Mouse (Mus musculus) megakaryocyte, adult 5-6 weeks (primary cell): ENCODE measurements around the gene Zfp462. TPM values are rescaled to one million over a fixed set of nuclear protein-coding genes. Genes with fewer than 3 reads are reported as not detected.

Experiments
- ATAC-seq: 2 replicates; pipeline ENCODE4 v1.8.0; 2016; ENCODE audit warnings: mild to moderate bottlenecking, inconsistent platforms; ENCODE audit not compliant: poor library complexity, severe bottlenecking
- total RNA-seq, 2 experiments: library from RNA; stranded (forward) in 1 of 2; stranded (reverse) in 1 of 2; fragments of 153-499, 151-499 nt in 1 of 2; fragments of 221-1000, 200-1000 nt in 1 of 2; gene quantifications; 2 replicates each; pipeline versions ENCODE4 v1.2.3 to v1.2.4; 2015 to 2017

Zfp462 gene
- total RNA-seq, 2 experiments from 2014 or later, result 0.04 TPM; not detected in 1

- ATAC-seq, result peak; percentile 51
These were observed 153.5 kb downstream of the Zfp462 start for GRCm38 (mm10) chr4:55098366-55098765.

DNA sequence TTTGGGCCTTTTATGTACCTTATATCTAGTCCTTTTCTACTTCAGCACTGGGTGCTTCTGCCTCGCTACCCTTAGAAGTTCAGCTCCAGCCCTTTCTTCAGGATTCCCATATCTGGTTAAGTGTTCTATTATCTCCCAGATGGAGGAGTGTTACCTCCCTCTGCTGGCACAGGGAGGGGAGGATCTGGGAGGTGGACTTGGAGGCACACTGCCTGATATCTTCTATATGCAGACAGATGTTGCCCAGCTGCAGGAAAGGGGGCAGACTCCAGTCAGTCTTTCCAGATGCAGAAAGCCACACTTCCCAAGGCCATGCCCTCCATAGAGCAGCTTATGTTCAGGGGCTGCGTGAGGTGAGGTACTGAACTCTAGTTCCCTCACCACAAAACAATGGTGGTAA, 156.0 kb downstream of the Zfp462 start:
- ATAC-seq, result no peak

DNA sequence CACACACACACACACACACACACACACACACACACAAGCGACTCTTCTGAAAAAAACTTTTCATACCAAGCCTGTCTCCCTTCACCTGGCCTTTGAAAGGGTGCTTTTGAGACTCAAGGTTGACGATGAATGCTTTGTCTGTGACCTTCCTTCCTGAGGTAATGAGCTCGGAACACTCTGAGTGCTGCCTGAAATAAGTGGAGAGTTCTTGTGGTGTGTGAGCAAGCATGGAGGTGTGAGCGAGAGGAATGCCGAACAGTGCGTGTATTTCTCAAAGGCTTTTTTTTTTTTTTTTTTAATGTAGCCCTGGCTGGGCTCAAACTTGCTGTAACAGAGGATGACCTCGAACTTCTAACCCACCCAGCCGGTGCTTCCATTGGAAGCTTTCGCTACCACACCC, 156.8 kb downstream of the Zfp462 start:
- ATAC-seq, result no peak

DNA sequence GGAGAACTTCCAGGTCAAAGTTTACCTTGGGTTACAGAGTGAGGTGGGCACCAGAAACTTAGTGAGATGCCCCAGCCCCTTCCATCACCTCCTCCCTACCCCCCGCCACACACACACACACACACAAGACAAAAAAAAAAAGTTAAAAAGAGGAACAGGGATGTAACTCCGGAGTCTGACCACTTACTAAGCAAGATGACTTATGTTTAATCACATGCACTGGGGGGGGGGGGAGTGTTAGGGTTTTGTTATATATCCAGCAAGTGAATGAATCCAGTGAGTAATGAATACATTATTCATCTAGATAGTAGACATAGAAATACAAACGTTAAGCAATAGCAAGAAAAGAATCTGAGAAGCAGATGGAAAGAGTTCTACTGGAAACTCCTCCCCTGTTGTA, 157.5 kb downstream of the Zfp462 start:
- no peak for ATAC-seq

DNA sequence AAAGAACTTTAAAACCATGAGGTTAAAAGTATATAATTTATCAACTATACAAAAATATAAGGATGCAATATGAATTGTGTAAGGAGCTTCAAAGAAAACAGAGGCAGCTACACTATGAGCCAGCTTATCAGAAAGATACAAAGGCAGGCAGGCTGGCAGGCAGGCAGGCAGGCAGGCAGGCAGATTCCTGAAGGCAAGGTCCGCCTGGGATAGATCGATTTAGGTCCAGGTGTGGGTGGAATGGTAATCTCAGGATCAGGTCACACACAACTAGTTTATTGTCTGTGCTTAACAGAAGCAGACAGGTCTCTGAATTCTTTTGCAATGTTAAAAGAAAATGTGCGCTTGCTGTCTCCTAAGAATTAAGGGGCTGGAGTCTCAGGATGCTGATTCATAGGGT, 158.7 kb downstream of the Zfp462 start:
- no peak for ATAC-seq

GRCm38 (mm10) chr4:55117839-55118487, 173.1 kb downstream of the Zfp462 start:
- ATAC-seq, result peak; percentile 81

DNA sequence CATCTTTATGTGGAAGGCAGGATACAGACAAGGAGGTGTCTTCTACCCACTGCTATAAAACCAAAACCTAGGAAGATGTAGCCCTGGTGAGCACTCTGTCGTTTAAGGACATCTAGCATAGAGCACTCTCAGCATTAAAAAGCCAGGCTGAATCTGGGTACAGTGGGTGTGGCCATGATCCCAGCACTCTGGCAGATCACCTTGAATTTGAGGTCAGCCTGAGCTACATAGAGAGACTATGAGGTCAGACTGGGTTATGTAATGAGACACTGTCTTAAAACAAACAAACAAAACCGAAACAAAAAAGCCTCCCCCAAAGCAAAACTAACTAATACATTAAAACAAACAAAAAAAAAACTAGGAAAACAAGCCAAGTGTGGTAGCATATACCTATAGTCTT, 176.3 kb downstream of the Zfp462 start:
- ATAC-seq, result no peak

- no peak for ATAC-seq
These were observed 177.1 kb downstream of the Zfp462 start for GRCm38 (mm10) chr4:55121952-55122351.

GRCm38 (mm10) chr4:55124126-55124525, 179.3 kb downstream of the Zfp462 start:
- no peak for ATAC-seq

- ATAC-seq, result no peak
These were observed 180.3 kb downstream of the Zfp462 start for GRCm38 (mm10) chr4:55125048-55125737.

GRCm38 (mm10) chr4:55125738-55126054, 180.8 kb downstream of the Zfp462 start:
- ATAC-seq, result no peak

DNA sequence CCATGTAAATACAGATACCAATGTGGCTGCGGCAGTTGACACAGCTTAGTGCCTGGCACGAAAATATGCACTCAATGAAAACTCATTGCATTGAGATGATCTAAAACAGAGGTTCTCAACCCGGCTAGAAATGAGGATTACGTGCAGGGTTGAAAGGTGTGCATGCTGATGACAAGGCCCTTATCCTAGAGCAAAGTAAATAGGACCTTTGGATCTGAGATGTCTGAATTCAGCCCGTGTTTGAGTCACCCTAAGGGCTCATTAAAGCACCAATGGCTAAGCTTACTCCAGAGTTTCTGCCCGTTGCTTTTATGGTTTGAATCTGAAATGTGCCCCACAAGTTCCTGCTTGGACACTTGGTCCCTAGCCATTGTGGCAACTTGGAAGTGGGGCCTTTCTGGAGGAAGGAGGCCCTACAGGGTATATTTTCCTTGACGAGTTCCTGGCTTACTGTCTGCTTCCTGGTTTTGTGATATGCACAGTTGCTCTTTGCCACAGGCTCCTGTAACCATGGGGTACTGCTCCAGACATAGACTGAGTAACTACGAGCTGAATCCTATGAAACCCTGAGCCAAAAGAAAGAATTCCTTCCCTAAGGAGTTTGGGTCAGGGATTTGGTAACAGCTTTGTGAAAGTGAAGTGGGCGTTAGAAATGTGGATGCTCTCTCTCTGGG, 182.5 kb downstream of the Zfp462 start:
- ATAC-seq, result no peak

DNA sequence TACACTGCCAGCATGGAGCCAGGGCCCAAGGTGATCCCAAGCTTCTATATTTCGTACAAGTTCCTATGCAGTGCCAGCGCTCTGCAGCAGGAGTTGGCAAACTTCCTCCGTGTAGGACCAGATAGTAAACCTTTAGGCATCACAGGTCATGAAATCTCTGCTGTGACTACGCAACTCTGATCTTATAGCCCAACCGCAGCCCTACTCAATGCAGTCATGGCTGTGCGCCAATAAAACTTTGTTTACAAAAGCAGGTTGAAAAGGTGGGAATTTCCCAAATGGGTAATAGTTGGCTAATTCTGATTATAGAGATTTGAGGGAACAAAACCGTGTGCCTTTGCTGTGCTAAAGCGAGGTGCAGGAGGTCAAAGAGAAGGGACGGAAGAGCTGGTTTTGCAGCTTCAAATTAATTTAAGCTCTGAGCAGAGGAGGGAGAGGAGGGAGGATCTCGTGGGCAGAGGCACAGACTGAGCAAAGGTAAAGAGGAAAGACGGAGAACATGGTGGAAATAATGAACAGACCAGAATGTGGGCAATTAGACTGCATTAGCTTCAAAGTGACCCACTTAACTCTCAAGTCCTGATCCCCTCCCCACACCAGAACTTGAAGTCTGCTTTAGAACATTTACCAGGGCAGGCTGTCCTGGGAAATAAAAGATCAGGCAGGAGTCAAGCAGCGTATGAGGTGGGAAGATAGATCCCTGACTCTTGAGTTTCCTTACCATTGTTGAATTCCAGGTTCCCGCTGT, 183.4 kb downstream of the Zfp462 start:
- ATAC-seq, result no peak
